Mouse (Mus musculus) kidney, adult 9 months (tissue): ENCODE measurements at regions not wholly inside any gene's neighbourhood (a gene's known extent, or its start where the extent isn't known, plus 50 kb on each side); places are given as distances from the start of the nearest gene placed in this dataset.

ENCODE experiments used
- DNase-seq: peaks from one replicate; pipeline ENCODE4 v3.0.0; 2022

DNA sequence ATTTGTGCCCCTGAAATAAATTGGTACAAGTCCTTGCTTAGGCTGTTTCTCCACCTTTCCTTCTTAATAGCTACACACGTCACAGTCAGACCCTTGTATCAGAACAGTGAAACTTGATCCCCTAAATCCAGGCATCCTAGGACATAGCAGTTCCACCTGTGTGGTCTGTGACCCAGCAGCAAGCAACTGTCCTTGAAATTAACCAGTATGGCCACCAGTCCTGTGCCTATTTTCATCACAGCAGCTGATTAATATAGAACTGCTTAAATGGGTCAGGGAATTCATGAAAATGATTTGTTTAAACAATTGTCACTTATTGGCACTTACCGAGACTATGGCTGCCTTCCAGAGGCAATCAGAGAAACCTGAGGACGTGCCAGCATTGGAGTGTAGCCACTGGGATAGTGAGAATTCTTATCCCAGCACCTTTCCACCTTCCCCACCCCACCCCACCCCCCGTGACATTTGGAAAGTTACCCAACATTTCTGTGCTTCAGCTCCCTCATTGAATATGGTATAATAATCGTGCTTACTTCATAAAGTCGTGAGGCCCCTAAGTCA, 135.4 kb upstream of the Cdkn2b start:
- DNase-seq: no peak

DNA sequence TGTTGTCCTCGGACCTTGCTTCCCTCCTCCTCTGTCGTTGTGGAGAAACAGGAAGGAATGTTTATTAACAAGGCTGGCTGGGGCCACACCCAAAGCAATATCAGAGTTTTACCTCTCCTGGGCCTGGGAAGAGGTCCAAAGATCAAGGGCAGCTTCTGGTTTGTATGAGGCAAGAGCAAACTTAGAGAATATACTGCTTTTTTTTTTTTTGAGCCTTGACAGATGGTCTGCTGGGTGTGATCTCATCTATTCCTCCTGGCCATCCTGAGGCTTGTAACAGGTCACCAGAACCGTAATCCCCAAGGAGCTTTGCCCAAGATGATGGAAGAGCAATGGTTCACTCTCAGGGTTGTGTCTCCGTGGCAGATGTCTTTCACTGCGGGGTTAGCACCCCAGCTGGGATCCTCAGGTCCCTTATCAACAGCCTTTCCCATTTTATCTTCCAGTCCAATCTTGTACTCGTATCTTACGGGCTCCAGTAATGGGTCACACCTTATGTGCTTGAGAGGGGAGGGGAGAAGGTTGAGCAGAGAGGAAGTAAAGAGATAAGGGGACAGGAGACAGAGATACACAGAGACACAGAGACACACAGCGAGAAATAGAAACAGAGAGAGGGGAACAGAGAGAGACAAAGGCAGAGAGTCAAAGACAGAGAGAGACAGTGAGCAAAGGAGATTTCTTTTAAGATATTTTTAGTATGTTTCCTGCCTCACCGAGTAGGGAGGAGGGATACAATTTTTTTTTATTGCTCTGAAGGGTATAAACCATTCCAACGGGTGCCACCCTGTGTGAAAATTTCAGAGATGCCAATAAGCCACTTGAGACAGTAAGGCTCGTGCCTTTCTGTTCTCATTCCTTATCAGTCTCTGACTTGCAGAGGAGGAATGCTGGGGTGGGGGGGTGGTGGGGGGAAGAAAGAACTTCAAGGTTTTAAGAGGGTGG, 134.6 kb upstream of the Cdkn2b start:
- DNase-seq: no peak

DNA sequence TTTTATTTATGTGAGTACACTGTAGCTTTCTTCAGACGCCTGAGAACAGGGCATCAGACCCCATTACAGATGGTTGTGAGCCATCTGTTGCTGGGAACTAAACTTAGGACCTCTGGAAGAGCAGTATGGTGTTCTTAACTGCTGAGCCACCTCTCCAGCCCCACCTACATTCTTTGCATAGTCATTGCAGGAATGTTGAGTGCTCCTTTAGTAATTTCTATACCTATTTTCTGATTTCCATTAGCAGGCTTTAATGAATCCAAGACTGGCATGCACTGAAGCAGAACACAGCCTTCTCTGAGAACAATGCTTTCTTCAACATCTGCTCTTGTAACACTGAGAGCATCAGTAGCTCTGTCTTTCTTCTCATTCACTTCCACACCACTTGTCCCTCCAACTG, 131.7 kb upstream of the Cdkn2b start:
- DNase-seq: no peak

DNA sequence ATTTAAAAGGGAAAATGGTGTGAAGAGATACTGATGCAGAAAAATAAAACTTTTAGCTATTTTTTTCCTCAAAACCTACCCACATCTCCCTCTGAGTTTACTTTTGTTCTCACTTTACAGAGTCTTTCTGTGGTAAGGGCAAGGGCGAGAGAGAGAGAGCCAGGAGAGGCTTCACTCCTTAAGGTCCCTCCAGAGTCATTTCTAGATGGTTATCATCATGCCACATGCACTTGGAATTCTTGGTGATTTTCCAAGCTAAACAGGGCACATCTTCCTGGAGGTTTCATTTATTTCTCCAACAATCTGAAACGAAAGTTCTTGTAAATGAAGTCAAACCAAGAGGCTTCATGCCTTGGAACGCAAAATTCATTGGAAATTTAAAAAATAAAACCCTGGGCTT, 130.0 kb upstream of the Cdkn2b start:
- DNase-seq: no peak

DNA sequence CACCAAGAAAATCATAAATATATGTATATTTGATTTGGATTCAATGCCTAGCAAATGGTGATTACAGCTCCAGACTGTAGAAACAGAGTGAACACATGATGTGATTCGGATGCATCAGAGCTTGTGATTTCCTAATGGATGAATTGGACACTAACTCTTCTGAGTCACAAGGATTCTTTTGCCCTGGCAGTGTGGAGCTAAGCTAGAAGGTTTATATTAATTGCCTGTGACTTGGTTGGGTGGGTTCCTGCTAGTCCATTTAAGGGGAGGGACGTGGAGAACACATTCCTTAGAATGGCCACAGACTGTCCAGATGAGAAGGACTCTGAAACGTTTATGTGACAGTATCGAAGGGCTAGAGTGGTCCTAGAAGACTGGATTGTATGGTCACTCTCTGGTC, 129.5 kb upstream of the Cdkn2b start:
- no peak for DNase-seq

DNA sequence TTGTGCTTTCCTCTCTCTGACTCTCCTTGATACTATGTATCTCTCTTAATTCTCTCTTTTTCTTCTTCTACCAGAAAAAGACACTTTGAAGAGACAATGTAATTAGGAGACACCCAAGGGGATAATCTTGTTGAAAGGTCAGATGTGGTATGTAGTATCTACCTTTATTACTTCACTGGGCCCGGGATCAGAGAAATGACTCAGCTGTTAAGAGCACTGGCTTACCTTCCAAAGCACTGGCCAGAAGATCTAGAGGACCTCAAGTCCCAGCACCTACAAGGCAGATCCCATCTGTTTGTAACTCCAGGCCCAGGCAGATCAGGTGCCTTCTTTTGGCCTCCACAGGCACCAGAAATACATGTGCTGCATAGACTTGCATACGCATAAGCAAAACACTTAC, 127.8 kb upstream of the Cdkn2b start:
- no peak for DNase-seq

DNA sequence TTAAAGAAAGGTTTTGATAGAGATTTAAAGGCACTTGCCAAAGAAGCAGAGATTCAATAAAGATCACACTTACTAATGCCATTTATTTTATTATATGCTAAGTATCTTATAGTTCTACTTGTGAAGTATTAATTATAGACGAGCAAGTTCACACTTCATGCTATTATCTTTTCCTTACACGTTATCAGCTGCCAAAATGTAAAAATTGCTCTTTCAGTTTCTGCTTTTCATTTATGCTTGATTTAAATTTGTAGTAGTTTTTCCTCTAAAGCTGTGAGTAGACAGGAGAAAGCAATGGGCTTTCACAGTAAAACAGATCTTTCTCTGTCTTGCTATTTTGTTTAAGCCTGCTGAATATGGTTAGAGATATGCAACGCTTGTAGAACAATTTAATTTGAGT, 125.9 kb upstream of the Cdkn2b start:
- DNase-seq: no peak

DNA sequence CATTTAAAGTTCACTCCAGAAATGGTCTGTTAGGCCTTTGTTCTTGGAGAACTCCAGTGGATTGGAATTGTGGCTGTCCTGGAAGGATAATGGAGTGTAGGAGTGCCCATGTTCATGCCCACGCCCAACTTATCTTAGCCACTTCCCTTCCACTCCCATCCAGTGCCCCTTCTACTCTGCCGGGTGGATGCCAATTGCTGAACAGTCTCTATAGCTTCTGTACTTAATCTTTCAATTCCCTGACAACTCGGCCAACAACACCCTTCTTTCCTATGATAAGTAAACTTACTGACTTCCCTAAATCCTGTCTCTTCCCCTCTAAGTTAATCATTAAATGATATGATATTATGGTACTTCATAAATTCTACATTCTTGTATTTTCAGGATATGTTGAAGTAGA, 123.3 kb upstream of the Cdkn2b start:
- no peak for DNase-seq

DNA sequence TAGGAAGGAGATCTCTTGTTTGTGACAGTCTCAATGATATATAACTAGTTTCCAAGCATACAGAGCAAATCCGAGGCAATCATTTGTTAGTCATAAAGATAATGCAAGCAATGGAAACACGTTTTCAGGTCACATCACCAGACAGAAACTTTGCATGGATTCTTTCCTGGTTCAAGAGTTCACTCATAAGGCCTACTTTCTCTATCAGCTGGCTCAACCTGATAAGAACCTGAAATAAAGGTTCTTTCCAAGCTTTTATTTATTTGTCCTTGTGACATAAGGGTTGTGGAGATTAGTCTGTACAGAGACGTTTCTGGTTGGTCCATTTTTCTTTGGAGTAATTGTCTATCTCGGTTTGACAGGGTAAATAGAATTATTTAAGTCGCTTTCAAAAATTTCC, 122.7 kb upstream of the Cdkn2b start:
- no peak for DNase-seq

DNA sequence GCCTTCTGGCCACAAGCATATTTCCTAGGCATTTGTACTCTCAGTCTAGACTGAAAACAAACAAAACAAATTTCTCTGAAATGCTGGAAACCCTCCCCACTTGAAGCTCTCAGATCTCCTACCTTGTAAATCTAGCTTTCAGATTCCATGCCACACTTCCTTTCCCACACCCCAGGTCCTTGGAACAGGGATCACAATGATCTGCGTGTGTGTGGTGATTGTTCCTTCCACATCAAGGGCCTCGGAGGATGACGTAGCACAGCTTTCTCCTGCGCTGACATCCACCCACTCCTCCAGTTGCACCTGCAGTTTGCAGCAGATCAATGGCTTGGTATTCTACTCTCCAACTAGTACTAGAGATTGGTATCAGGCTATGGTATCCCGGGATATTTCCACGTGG, 120.7 kb upstream of the Cdkn2b start:
- no peak for DNase-seq

DNA sequence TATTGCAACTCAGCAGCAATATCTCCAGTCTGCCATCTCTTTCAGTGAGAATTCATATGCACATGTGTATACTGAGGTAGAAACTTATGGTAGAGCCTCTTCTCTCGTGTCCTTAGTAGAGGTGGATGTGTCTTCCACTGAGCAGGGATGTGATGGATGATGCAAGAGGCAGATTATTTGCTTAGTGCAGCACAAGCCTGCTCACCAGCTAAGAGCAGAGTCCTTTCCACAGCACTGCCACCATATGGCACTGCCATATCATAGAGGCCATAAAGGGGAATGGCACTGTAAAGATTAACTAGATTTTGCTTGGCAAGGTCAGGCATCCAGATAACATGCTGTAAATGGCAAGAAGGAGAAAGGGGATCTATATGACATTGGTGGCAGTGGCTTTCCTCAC, 117.6 kb upstream of the Cdkn2b start:
- no peak for DNase-seq

DNA sequence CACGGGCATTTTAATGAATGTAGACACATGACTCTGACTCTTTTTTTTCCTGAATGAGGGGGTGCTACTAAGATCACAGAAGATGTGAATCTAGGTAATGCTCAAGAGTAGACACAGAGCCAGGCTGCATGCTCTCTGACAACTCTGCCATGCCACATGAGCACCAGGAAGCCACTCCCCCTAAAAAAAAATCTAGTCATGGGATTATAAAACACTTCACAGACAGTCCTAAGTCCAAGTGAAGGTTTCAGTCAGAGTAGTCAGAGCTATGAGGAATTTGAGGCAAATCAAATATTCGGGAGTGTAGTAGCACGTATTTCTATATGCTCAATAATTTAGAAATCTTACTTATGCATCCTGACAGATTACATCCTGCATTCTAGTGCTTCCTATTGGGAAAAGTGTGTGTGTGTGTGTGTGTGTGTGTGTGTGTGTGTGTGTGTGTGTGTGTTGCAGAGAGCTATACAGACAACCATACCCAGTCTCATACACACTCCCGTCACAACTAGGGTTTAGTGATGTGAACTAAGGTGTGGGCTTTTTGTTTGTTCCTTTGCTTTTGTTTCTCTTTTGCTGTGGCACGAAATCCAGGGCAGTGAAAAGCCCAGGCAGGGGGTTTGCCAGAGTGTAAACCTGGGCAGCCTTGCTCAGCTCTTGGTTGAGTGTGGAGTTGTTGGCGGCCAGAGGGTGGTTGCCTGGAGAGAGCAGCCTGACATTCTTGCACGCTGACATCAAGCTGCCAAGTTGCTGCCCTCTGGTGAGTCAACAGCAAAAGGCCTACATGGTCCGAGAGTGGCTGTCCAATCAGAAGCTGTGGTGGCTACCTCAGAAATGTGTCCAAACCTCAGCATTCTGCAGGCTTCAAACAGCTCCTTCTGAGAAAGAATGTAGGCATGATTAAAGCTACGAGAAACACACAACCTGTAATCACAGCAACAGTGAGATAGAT, 116.8 kb upstream of the Cdkn2b start:
- DNase-seq: peak; percentile 33

DNA sequence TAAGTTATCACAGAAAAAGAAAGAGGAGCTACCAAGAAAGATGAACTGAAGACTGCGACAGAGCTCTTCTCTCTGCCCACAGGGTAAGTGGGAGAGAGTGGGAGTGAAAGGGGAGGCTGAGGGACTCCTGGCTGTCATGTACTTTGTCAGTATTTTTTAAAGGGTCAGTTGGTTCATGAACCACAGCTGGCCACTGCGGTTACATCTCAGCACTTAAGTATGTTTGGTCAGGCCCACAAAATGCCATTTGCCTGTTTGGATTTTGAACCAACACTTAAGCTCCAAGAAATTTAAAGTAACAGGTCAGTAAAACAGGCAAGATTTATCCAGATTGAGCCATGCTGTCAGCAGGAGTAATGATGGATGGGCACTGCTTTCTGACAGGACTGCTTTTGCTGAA, 115.1 kb upstream of the Cdkn2b start:
- no peak for DNase-seq

DNA sequence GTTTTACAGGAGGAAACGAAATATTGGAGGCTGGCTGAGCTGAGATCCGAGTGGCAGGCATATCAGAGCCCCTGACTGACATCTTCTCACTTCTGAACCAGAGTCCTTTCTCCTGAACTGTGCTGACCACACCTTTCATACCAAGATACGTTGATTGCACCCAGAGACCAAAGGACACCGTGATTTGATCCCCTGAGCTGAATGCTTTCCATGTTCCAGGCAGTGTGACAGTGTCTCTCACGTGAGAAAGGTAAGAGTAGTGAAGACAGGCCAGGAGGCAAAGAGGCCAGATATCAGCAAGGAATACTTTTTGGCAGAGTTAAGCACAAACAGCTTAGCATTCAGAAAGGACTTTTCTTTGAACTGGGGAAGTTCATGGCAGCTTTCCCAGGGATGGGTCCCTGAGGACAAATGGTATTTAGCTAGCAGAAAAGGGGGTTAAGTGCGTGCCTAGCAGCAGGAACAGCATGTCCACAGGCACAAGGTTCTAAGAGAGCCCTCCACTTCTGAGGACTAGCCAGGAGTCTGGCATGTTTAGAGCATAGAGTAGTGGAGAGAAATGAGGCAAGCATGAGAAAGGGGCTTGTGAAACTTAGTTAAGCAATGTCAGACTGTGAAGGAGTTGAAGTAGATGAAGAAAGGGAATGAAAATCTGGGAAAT, 111.0 kb upstream of the Cdkn2b start:
- no peak for DNase-seq

DNA sequence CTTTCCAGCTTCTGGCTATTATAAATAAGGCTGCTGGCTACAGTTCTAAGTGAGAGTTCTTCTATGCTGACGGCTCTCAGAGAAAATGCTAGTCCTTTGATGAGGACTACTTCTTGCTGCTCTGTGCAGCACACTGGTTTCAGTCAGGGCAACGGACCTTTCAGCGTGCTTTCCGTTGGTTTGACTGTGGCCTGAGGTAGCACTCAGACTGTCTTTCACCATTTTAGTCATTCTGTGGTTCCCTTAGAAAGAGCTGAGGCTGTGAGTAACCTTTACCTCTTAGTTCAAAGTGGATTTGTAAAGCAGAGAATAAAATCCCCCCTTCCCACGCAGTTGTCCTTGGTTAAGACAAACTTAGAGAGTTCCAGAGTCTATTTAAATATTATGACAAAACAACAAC, 110.0 kb upstream of the Cdkn2b start:
- no peak for DNase-seq

DNA sequence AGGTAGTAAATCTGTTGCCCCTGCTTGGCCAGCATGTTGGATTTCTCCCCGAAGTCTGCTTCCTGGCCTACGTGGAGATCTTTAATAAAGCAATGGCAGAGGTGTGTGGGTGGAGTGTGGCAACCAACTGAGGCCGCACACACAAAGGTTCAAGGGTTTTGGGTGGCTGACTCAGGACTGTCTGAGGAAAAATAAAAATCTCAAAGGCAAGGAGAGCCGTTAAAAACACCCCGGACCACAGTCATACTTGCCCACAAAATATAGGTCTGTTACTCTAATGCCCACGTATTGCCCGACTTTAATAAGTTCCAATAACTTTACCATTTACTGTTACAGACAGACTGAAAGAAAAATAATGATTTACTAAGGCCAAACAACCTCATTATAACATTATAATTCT, 108.7 kb upstream of the Cdkn2b start:
- no peak for DNase-seq

DNA sequence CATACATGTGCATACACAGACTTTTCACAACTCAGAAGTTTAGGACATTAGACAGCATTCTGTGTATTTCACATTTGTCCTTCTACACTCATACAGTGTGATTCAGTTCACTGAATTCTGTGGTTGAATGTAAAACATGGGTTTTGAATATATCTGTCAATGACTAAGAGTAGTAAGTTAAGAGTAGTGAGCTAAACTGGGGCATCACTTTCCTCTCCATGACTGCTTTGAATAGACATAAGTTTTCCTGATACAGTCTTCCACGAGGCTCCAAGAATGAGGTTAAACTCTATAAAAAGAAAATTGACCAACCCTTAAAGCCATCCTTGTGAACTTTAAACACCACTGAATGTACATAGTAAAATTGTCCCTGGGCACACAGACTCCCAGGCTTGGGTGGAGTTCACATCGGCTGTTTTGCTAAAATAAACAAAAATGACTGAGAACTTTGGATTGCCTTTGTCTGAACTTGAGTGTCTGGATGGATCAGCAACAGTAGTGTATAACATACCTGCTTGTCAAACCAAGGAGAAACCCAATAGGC, 94.9 kb upstream of the Cdkn2b start:
- DNase-seq: no peak

DNA sequence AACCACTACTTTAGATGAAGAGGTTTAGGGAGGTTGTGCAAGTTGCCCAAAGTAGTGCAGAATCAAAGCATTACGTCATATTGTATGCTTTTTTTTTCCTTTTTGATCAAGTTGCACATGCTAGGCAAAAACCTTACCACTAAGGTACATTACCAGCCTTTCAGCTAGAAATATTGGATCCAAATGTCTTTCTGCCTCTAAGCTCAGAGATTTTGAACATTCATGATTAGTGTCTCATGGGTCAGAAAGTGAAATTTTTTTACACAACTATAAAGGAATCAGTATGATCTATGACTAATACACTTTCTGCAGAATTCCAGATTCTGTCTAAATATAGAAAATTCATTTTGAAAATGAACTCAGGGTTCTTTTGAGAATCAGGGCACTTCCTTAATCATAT, 92.3 kb upstream of the Cdkn2b start:
- DNase-seq: no peak

DNA sequence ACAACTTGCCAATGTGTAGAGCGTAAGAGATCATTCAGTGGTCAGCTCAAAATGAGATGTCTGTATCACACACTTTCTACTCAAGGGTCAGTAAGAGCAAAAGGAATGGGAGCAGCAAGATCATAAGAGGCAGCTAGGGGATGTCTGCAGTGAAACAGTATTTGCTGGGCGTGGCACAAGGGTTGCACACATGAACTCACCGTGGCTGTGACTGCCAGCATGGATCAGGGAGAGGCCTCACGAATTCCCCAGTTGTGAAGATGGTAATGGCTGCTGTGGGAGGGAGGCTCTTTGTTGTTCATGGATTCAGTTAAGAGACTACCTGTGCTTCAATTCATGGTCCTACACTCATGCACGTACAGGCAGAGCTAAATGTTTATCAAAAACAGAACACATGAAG, 91.5 kb upstream of the Cdkn2b start:
- no peak for DNase-seq

DNA sequence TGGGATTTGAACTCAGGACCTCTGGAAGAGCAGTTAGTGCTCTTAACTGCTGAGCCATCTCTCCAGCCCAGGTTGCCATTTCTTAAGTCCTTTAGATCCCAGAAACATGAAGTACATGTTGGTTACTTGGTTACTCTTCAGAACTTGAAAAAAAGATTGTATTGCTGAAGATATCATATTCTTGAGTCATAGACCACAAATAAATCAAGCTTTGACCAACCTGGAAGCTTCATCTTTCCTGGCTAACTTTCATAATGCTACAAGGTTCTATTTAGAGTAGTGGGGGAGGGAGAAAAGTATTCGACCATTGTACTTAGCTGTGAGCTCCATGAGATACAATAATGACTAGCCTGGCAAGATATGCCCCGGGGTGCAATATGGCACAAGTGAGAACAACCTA, 90.9 kb upstream of the Cdkn2b start:
- DNase-seq: no peak

DNA sequence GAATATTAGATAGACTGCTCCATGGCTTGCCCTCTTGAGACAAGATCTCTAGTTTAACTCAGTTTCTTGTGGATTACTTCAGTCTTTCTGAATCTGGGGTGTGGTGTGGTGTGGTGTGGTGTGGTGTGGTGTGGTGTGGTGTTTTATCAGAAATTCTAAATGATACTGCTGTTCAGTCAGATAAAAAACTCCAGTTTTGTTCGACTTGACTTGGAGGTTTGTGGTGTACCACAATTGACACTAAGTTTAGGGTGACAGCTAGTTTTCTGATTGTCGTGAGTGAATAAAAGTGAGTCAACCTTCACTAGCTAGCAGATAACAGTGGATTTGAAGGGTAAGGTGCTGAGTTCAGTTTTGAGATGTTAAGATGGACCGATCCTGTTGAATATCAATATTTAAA, 89.5 kb upstream of the Cdkn2b start:
- no peak for DNase-seq

DNA sequence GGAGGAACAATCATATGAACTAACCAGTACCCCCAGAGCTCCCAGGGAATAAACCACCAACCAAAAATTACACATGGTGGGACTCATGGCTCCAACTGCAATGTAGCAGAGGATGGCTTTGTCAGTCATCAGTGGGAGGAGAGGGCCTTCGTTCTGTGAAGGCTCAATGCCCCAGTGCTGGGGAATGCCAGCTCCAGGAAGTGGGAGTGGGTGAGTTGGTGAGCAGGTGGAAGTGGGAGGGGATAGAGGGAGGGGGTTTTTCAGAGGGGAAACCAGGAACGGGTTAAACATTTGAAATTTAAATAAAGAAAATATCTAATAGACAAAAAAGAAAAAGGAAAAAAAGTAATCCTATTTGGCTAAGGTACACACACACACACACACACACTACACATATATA, 88.4 kb upstream of the Cdkn2b start:
- DNase-seq: no peak

DNA sequence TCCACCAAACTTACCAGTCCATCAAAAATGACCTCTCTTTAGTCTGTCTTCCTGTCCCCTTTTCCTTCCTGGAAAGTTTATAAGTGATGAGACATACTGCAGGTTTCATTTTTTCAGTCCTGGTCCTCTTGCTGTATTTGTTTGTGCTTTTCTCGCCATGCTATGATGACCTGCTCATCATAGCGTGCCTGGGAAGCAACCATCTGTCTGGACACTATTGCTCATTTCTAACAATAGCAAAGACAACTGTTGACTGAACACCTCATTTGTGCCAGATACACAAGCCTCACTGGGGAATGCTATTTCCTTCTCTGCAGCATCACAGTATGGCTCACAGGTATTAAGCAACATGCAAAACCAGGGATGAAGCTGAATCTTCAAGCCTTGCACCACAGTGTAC, 85.2 kb upstream of the Cdkn2b start:
- no peak for DNase-seq
